Mouse (Mus musculus) CD4-positive, CD25-positive, alpha-beta regulatory T cell, adult 2 months (primary cell): ENCODE measurements around the gene Bmpr1b.

Experiments used
- DNase-seq: peaks from one replicate; pipeline ENCODE4 v3.0.0-alpha.2; 2012; ENCODE audit warnings: low read depth, low spot score

Gene Bmpr1b

DNA sequence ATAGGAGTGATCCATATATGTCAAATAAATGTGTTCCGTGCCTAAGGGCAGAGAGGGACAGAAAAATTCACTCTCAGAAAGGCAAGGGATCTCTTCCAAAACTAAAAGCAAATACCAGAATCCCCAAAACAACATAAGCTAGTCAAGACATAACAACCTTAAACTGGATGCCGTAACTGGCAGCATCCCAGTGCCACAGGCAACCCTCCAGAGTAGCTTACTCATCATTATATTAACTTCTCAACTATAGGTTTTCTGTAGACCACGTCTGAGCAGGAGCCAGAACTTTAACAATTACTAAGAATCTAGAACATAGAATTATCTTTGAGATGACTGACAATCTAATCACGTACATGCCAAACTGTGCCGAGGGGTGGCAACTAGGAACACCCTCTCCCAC is 128.9 kb downstream of the Bmpr1b start:
- DNase-seq, result no peak

DNA sequence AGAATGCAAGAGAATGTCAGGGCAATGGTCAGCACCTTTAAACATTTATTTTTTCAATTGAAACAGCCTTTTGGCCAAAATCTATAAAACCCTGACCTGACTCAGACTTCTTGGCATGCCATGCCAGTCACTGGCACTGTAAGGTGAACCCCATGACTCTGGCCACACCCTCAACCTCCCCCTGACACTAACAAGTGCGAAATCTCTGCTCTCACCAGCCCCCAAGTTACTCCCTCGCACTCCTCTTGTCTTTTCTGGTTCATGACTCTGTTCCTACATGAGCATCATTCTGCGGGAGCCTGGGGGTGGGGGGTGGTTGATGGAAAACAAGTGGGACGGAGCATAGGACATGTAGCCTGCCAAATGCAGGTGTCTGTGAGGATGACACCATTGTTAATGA is 135.1 kb downstream of the Bmpr1b start:
- no peak for DNase-seq

- DNase-seq, result no peak
These were observed 149.5 kb downstream of the Bmpr1b start for GRCm38 (mm10) chr3:142019716-142020115.

DNA sequence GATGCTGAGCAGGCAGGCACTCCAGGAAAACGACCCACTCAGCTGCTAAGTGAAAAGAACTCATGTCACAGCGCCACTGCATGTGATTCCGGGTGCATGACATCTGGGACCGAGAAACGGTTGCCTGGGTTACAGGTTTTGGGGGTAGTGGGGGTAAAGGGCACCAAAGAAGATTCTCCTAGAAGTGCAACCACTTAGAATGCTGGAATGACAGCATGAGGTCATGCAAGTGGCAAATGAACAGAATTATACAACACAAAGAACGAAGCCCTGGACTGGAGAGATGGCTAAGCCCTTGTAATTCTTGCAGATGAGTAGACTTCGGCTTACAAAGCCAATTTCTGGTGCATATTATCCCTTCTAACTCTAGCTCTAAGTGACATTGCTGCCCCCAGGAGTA is 184.7 kb downstream of the Bmpr1b start:
- no peak for DNase-seq

- DNase-seq, result no peak
These were observed 187.4 kb downstream of the Bmpr1b start for GRCm38 (mm10) chr3:141981613-141982432.

DNA sequence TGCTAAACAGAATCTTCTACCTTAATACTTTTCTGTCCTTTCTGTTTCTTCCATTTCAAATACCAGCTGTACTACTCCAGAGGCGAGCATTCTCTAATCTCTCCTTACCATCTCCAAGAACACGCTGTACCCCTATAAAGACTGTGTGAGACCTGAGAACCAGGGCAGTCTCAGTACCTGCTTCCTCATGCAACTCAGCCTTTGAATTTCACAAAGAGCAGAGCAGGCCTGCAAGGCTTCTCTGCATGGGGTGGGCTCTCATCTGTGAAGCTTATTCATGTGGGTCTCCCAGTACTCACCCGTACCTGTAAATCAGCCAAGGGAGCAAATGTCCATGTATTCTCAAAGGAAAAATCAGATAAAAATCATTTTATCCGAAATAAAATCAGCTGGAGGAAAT is 203.0 kb downstream of the Bmpr1b start:
- no peak for DNase-seq

- DNase-seq, result no peak
These were observed 216.3 kb downstream of the Bmpr1b start for GRCm38 (mm10) chr3:141952931-141953330.

- DNase-seq, result no peak
These were observed 218.6 kb downstream of the Bmpr1b start for GRCm38 (mm10) chr3:141950642-141951041.

DNA sequence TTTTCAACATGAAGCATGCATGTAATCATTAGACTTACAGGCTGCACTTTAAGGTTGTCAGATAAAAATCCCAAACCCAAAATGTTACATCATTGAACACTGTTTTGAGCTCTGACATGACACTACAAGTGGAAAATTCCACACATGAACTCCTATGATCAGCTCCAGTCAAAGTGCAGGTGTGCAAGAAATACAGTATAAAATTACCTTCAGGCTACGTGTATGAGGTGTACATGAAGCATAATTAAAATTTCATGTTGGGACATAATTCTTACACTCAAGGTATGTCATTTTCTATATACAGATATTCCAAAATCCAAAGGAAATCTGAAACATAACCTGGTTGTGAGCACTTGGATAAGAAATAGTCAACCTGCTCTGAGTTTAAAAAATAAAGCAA is 220.7 kb downstream of the Bmpr1b start:
- no peak for DNase-seq

DNA sequence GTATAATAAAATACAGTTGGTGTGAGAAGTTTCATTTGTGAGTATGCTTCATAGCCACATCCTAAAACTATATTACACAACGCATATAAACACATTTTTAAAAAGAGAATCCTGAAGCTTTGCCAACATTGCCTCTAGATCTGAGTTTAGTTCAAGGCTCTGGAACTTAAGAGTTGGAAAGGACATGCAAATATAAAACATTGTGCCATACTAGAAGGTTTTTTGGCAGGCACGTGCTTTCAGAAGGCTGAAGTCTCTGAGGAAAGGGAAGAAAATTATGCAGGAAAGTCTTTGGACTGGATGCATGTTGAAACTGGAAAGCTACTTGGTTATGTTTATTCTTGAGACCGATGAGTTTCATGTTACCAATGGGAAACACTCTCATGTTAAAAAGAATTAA is 221.1 kb downstream of the Bmpr1b start:
- no peak for DNase-seq

DNA sequence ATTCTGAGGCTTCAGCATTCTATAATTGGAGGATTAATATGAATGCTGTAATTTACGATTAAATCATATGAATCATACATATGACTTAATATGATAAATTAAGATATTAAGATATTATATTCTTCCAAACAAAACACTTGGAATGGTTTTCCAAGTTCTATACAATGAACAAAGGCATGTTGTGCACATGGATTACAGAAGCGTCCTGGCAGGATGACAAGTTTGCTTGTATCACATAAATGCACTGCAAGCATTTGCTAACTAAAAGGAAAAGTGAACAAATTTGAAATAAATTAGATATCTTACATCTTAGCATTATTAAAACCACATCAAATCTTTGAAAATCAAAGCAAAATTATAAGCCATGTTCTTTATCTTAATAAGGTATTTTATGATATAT is 222.4 kb downstream of the Bmpr1b start:
- no peak for DNase-seq

DNA sequence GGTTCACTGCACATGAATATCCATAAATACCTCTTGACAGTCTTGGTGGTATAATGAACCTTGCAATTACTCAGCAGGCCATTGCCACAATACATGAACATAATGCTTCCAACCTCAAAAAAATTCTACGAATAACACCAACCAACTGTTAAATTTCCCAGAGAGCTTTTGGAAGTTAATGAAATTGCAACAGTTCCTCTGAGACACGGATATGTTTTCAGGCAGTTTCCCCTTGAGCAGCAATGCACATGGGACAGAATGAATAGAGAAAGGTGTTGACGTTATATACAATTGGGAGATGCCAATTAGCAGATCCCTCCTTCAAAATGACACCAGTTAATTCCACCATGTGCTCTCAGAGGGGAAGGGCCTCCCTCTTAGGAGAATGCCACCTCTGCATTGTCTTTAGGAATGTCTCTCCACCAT is 225.9 kb downstream of the Bmpr1b start:
- DNase-seq, result no peak

GRCm38 (mm10) chr3:141940207-141940606 is 229.0 kb downstream of the Bmpr1b start:
- no peak for DNase-seq

- no peak for DNase-seq
These were observed 232.5 kb downstream of the Bmpr1b start for GRCm38 (mm10) chr3:141936594-141937272.

- no peak for DNase-seq
These were observed 236.3 kb downstream of the Bmpr1b start for GRCm38 (mm10) chr3:141932956-141933355.

GRCm38 (mm10) chr3:141931372-141932092 is 237.7 kb downstream of the Bmpr1b start:
- DNase-seq, result no peak

DNA sequence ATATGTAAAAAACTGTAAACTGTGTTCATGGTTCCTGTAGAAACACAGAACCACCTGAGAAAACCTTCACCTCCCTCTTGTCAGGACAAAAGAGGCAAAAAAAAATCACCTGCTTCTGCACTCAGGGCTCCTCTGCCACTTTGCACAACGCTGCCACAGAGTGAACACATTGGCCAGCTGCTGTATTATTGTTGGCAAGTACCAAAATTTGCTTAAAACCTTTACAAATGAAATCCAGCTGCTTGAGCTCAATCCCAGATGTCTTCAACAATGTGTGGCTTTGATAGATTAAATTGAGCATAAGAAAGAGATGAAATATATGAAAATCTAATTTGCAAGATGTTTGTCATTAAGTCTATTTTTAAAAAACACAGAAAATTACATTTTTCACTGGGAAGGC is 245.8 kb downstream of the Bmpr1b start:
- no peak for DNase-seq

GRCm38 (mm10) chr3:141921161-141921560 is 248.1 kb downstream of the Bmpr1b start:
- no peak for DNase-seq

DNA sequence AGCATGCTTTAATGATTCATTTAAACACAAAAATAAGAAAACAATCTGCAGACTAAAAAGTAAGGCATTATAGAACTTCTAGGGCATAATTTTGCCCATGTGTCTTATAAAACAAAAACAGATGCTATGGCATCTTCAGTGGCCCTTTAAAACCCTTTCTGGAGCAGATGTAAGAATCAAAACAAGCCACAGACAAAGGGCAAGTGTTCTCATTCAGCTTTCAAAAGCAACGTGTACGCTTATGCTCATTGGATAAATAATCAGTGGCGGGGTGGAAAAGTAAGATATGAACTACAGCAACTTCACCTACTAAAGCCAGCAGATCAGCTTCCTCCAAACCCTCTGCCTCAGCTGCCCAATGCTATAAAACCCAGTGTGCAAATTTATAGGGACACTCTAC is 249.6 kb downstream of the Bmpr1b start:
- no peak for DNase-seq

- no peak for DNase-seq
These were observed 252.1 kb downstream of the Bmpr1b start for GRCm38 (mm10) chr3:141917166-141917565.

DNA sequence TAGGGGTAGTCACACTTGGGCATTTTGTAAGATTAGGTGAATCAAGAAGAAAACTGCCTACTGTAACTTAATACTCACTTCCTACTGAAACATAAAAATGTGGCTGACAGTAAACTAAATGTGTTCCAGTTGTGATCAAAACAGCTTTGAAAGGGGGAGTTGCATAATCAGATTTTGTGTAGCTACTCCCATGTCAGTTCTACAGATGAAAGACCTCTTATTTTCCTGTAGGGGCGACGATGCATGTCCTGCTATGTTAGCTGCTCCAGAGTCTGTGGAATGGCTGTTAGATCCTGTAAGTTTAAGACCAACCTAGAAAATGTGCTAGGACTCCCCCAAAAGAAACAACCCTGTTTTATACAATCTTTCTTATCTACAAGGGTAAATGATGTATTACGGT is 253.2 kb downstream of the Bmpr1b start:
- DNase-seq, result no peak

DNA sequence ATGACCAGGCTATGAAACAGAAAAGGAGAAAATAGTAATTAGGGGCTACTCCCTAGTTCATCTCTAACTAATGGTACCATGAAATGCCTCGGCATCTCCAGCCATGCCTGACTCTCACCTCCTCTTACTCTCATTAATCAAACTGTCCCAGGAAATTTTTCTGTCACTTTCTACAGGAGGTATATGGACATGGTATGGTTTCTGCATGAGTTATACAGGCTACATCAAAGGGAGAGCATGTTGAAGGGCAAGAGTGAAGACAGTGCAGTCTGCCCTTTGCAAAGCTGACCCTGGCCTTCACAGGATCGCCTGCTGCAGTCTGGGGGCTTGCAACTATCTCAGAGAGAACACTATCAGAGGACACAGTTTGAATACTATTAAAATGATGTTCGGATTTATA is 254.6 kb downstream of the Bmpr1b start:
- DNase-seq, result no peak

DNA sequence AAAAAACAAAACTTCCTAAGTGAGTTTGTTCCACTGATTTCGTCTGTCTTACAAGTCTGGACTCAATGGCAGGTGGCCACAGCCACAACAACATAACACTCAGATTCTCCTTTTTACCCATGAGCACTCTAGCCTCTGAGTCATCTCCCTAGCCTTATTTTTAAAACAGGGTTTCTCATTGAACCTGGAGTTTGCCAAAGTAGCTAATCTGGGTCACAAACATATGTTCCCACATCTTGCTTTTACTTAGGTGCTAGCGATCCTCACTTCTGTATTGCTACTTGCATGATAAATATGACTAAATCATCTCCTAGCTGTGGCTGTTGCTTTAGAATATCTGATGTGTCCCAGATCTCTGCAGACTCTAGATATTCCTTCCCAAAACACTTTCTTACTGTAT is 260.1 kb downstream of the Bmpr1b start:
- DNase-seq, result no peak
